Mouse (Mus musculus) ES-E14 (cell line): ENCODE data around the gene Cldn19.

Experiments used
- CHD2 ChIP-seq: IDR thresholded peaks from 2 replicates; pipeline ENCODE4 v1.6.1; 2014; ENCODE audit warnings: mild to moderate bottlenecking, low read depth, low read length, inconsistent platforms
- HCFC1 ChIP-seq: IDR thresholded peaks from 2 replicates; pipeline ENCODE4 v1.6.1; 2012; ENCODE audit warnings: low read length, inconsistent platforms, borderline replicate concordance; ENCODE audit not compliant: insufficient read depth
- MAFK ChIP-seq: IDR thresholded peaks from 2 replicates; pipeline ENCODE4 v1.6.1; 2014; ENCODE audit warnings: mild to moderate bottlenecking, low read depth, low read length, inconsistent platforms; ENCODE audit not compliant: insufficient read depth
- ZC3H11A ChIP-seq: IDR thresholded peaks from 2 replicates; pipeline ENCODE4 v1.6.1; 2012; ENCODE audit warnings: low read depth, mild to moderate bottlenecking, inconsistent platforms, low read length, borderline replicate concordance

- TF ChIP-seq MAFK, result no peak
- TF ChIP-seq CHD2, result no peak
- TF ChIP-seq HCFC1, result no peak
- no peak for TF ChIP-seq ZC3H11A
These were observed 37.8 kb downstream of the Cldn19 start for GRCm38 (mm10) chr4:119292771-119293573.
